Mouse (Mus musculus) limb, embryonic 13.5 days (tissue): ENCODE measurements around the gene Rps21. TPM values are rescaled to one million over a fixed set of nuclear protein-coding genes. Genes with fewer than 3 reads are reported as not detected.

Experiments used
- ATAC-seq: fragments of 200-750 bp; cut with Nextera tagmentation; 2 replicates; pipeline ENCODE4 v1.8.0; 2017; ENCODE audit warnings: low read depth, moderate number of reproducible peaks, moderate TSS enrichment; ENCODE audit not compliant: low FRiP score
- H3K27ac ChIP-seq: fragments of 300-500 bp; sonication (generic); 2 replicates; pipeline ENCODE4 v1.5.1; 2015; ENCODE audit warnings: inconsistent platforms, mild to moderate bottlenecking, moderate library complexity
- H3K27me3 ChIP-seq: fragments of 300-500 bp; sonication (generic); 2 replicates; pipeline ENCODE4 v1.6.1; 2015; ENCODE audit warnings: mild to moderate bottlenecking, inconsistent platforms
- H3K36me3 ChIP-seq: fragments of 300-500 bp; sonication (generic); 2 replicates; pipeline ENCODE4 v1.6.1; 2015; ENCODE audit warnings: inconsistent platforms, mild to moderate bottlenecking, moderate library complexity
- H3K4me1 ChIP-seq: fragments of 300-500 bp; sonication (generic); 2 replicates; pipeline ENCODE4 v1.6.1; 2015; ENCODE audit warnings: inconsistent platforms
- H3K4me2 ChIP-seq: fragments of 300-500 bp; sonication (generic); replicated peaks from 2 replicates; pipeline ENCODE4 v1.6.1; 2015; ENCODE audit warnings: inconsistent platforms, mild to moderate bottlenecking, moderate library complexity
- H3K4me3 ChIP-seq: fragments of 300-500 bp; sonication (generic); 2 replicates; pipeline ENCODE4 v1.5.1; 2015; ENCODE audit warnings: moderate library complexity, mild to moderate bottlenecking, inconsistent platforms
- H3K9ac ChIP-seq: fragments of 300-500 bp; sonication (generic); 2 replicates; pipeline ENCODE4 v1.6.1; 2015; ENCODE audit warnings: mild to moderate bottlenecking, inconsistent platforms
- H3K9me3 ChIP-seq: fragments of 300-500 bp; sonication (generic); 2 replicates; pipeline ENCODE4 v1.6.1; 2016; ENCODE audit warnings: inconsistent platforms
- WGBS: fragments of 180-500 bp; shearing (Covaris S2); methylation state at CpG from one replicate; pipeline ENCODE4 v1.1.7; 2015; 5-methylcytosine and 5-hydroxymethylcytosine counted together
- polyA plus RNA-seq: library from polyadenylated mRNA; unstranded; fragments of >200 nt; fragmentation: Nextera tagmentation; extraction: Ambion mirVana; gene quantifications from 2 replicates; pipeline ENCODE4 v1.2.1, GENCODE M21; 2015

Gene Rps21
- polyA plus RNA-seq, 1 experiment from 2014 or later, result 572 TPM

DNA sequence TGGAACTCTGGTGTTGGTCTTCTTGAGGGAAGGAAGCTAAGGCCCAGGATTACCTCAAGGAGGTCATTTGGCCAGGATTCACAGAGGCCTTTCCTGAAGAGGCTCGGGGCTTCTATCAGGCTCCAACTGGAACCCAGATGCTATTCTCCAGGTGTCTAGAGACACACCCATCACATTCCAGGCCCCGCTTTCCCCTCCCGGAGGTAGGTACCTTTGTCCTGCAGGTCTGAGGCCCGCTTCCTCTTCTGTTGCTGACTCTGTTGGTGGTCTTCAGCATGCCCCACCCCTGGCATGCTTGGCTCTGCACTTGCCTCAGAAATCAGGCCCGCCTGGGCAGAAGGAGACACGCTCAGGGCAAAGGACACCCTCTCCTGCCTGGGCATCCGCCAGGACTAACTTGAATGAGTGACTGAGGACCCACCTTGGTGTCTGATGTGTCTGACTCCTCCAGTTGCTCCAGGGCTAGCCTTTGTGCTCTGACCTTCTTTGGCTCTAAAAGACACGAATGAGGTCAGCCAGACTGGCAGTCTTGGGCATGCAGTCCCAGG is 20.7 kb downstream of the Rps21 start:
- Histone ChIP-seq H3K4me3 (no peak overlapping the region), H3K4me2 (no peak overlapping the region), H3K27me3 (0 out of 2 replicates have a peak, but pooled peaks cover 3% of the 10 kb centered on the region), H3K9me3 (no peaks in the 10 kb centered on the region), H3K36me3 (no peaks in the 10 kb centered on the region), H3K9ac (no peak overlapping the region), H3K4me1 (peaks cover 17% of the 10 kb centered on the region; the same call in 1 of the 2 replicates), H3K27ac (no peak overlapping the region)
- ATAC-seq, result no peak
- 70% methylated on average over 8 of the region's 8 CpGs for WGBS

DNA sequence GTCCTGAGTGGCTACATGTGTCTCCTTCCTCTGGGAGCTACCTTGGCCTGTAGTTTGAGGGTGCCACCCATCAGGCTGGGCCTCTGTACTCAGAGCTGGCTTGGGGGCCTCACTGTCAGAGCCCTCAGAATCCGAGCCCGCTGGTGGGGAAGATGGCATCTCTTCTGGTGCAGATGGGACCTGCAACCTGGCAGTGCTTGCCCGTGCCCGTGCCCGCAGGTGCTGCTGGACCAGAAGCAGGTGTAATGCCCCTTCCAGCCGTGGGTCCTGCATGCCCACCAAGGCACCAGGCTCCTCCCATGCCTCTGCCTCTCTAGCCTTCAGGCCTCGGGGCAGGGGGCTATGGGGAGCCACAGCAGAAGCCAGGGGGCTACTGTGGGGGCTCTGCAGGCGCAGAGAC is 22.1 kb downstream of the Rps21 start:
- 78% methylated on average over 8 of the region's 8 CpGs for WGBS
- ATAC-seq, result no peak
- H3K4me1 ChIP-seq, result 0 out of 2 replicates have a peak, but pooled peaks cover 14% of the 10 kb centered on the region
- H3K9ac ChIP-seq, result no peak overlapping the region
- no peak overlapping the region for H3K4me2 ChIP-seq
- no peaks in the 10 kb centered on the region for H3K36me3 ChIP-seq
- H3K4me3 ChIP-seq, result no peak overlapping the region
- H3K9me3 ChIP-seq, result no peaks in the 10 kb centered on the region
- 0 out of 2 replicates have a peak, but pooled peaks cover 3% of the 10 kb centered on the region for H3K27me3 ChIP-seq
- no peak overlapping the region for H3K27ac ChIP-seq

DNA sequence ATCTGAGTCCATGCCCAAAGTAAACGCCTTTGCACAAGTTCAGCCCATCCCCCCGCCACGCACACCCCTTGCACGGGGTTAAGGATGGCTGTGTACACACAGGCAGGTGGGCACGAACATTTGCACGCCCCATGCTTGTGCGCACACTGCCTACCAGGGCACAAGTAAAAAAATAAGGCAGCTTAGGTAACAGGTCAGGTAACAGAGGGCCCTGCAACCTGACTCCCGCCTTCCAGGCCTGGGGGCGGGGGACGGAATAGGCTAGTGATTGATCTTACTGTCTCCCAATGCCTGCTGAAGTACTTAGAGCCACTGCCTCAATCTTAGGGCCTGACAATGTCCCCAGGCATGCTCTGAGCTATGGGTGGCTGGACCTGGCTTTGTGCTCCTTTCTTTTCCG is 31.8 kb downstream of the Rps21 start:
- Histone ChIP-seq H3K36me3 (no peaks in the 10 kb centered on the region), H3K27ac (no peak overlapping the region), H3K9me3 (no peaks in the 10 kb centered on the region), H3K4me2 (peak overlapping the region; percentile 30), H3K4me3 (no peak overlapping the region), H3K27me3 (no peaks in the 10 kb centered on the region), H3K9ac (no peak overlapping the region; the same call in 1 of the 2 replicates), H3K4me1 (peaks cover 6% of the 10 kb centered on the region; the same call in 1 of the 2 replicates)
- no peak for ATAC-seq
- 37% methylated on average over 11 of the region's 11 CpGs for WGBS

DNA sequence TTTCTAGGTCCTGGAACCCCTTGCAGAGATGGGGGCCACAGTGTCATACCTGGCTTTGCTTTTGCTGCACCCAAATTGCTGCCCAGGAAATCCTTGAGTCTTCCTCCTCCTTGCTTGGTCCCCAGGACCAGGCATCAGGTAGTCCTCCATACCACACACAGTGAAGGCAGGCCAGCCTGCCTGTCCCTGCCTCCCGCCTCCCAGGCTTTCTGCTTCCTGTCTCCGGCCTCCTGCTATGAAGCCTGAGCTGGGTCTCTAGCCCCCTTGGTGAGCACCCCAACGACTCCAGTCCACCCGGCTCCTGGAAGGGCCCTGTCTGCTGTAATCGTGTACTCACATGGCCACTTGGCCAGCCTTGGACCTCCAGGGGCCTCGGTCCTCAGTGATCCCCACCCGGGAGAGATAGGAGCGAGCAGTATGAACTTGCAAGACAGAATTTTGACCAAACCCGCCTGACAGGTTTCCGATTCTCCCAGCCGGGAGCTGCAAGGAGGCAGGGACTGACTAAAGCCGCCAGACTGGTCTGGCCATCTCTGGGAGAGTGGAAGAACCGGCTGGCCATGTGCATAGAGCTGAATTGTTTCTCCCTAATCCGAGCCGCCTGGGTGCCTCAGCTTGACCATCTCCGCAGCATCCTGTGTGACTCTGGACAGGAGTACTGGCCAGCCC is 32.4 kb downstream of the Rps21 start, which contains the start of gene Rbbp8nl:
Gene Rbbp8nl, minus strand, starts transcription at position 440 of the 669 bp plus-strand sequence.
- H3K36me3 ChIP-seq, result no peaks in the 10 kb centered on the region
- no peaks in the 10 kb centered on the region for H3K27me3 ChIP-seq
- peaks cover 6% of the 10 kb centered on the region; the same call in 1 of the 2 replicates for H3K4me1 ChIP-seq
- H3K27ac ChIP-seq, result no peak within 1 kb of the TSS
- 0 out of 2 replicates have a peak within 1 kb of the TSS, but pooled peaks have one; percentile 8 for H3K4me3 ChIP-seq
- peak within 1 kb of the TSS; percentile 30 for H3K4me2 ChIP-seq
- H3K9ac ChIP-seq, result no peak within 1 kb of the TSS; the same call in 1 of the 2 replicates
- no peaks in the 10 kb centered on the region for H3K9me3 ChIP-seq
- 42% methylated on average over 16 of the region's 16 CpGs for WGBS
- no peak for ATAC-seq

DNA sequence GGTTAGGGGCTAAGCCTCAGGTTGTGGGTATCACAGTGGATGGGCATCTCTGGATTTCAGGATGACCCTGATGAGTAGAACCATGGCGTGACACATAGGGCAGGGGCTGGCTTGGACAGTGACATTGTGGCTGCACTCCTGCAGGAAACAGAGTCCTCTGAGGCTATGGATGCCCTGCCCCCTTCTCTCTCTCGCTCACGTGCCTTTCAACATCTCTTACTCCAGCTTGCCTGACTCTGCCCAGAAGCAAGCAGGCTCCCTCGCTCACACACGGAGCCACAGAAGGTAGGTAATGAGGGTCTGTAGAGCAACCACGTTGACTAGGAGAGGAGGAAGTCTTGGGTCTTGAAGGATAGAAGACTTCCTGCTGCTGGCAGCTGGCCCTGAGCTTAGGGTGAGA is 33.3 kb downstream of the Rps21 start:
- no peak overlapping the region for H3K27ac ChIP-seq
- no peak overlapping the region for H3K4me2 ChIP-seq
- H3K36me3 ChIP-seq, result no peaks in the 10 kb centered on the region
- no peak for ATAC-seq
- WGBS, result 52% methylated on average over 6 of the region's 6 CpGs
- no peak overlapping the region for H3K4me3 ChIP-seq
- H3K9ac ChIP-seq, result no peak overlapping the region
- H3K27me3 ChIP-seq, result no peaks in the 10 kb centered on the region
- no peaks in the 10 kb centered on the region for H3K9me3 ChIP-seq
- H3K4me1 ChIP-seq, result peaks cover 6% of the 10 kb centered on the region; the same call in 1 of the 2 replicates

DNA sequence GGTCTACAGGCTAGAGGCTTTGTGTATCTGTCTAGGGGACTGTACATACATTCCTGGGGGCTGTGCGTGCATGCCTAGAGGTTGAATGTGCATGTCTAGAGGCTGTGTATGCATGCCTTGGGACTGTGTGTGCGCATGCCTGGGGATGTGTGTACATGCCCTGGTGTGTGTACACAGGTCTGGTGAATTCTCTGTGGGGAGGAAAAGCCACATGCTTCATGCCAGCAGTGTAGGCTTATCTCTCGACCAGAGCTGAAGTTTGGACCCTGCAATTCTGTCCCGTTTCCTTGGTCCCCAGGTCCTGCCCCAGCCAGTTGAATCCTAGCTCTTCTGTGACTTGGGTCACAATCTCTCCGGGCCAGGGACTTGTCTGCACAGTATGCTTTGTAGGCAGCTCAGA is 34.4 kb downstream of the Rps21 start:
- no peak overlapping the region for H3K27ac ChIP-seq
- no peaks in the 10 kb centered on the region for H3K9me3 ChIP-seq
- no peak overlapping the region for H3K9ac ChIP-seq
- no peaks in the 10 kb centered on the region for H3K36me3 ChIP-seq
- 76% methylated on average over 5 of the region's 5 CpGs for WGBS
- H3K4me3 ChIP-seq, result no peak overlapping the region
- peaks cover 6% of the 10 kb centered on the region; the same call in 1 of the 2 replicates for H3K4me1 ChIP-seq
- H3K27me3 ChIP-seq, result no peaks in the 10 kb centered on the region
- no peak for ATAC-seq
- H3K4me2 ChIP-seq, result no peak overlapping the region

DNA sequence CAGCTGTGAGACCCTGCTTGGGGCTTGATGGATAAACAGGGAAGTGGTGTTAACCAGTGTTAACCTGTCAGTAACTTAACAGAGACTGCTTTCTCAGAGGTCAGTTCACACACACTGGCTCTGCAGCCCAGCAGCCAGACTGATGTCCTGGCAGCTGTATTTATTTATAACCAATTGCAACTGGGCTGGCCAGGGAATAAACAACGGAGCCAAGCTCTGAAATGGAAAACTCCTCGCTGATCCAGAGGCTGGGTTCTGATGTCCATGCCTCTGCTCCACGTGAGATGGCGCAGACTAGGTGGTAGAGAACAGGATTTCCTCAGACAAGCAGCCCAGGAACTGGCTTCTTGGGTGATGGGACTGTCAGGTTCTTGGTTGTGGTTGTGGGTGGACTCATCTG is 34.8 kb downstream of the Rps21 start:
- no peaks in the 10 kb centered on the region for H3K27me3 ChIP-seq
- H3K4me3 ChIP-seq, result no peak overlapping the region
- WGBS, result 55% methylated on average over 4 of the region's 4 CpGs
- no peak overlapping the region for H3K9ac ChIP-seq
- no peaks in the 10 kb centered on the region for H3K9me3 ChIP-seq
- H3K4me1 ChIP-seq, result peaks cover 6% of the 10 kb centered on the region; the same call in 1 of the 2 replicates
- H3K36me3 ChIP-seq, result no peaks in the 10 kb centered on the region
- no peak for ATAC-seq
- no peak overlapping the region for H3K4me2 ChIP-seq
- H3K27ac ChIP-seq, result no peak overlapping the region

DNA sequence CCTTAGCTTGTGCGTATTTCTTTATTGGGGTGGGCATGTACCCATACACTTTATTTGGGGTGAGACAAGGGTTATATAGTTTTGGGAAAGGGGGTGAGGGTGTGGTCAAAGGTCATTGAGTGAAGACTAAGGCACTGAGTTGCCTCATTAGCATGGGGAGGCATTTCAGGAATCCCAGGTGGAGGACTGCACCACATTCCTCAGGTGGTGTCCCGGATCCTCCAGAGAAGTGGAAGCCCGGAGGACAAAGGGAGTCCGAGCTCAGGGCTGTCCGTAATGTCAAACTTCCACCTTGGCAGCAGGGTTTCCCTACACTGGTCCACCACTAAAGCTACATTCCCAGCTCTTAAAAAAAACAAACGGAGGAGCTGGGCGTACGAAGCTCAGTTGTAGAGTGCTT is 35.7 kb downstream of the Rps21 start:
- no peak for ATAC-seq
- WGBS, result 68% methylated on average over 8 of the region's 8 CpGs

DNA sequence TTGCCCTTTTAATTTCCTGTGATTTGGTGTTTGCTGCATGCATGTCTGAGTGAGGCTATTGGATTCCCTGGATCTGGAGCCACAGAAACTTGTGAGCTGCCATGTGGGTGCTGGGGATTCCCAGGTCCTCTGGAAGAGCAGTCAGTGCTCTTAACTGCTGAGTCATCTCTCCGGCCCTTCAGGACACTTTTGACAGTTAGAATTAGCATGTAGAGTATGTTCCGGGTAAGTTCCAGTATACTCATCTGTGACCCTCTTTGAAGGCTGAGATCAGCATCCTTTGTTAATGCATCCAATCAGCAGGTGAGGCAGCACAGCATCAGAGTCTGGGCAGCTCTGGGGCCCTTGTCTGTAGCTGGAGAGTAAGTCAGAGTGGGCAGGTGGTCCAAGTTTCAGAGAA is 43.1 kb downstream of the Rps21 start:
- Histone ChIP-seq H3K36me3 (no peaks in the 10 kb centered on the region), H3K27me3 (no peaks in the 10 kb centered on the region), H3K27ac (no peak overlapping the region), H3K9ac (no peak overlapping the region), H3K4me2 (no peak overlapping the region), H3K4me3 (no peak overlapping the region), H3K4me1 (no peaks in the 10 kb centered on the region), H3K9me3 (0 out of 2 replicates have a peak, but pooled peaks cover 3% of the 10 kb centered on the region)
- WGBS, result 61% methylated on average over 2 of the region's 2 CpGs
- no peak for ATAC-seq

More for the DNA sequence above, 35.7 kb downstream of the Rps21 start:
- Histone ChIP-seq H3K9me3 (no peaks in the 10 kb centered on the region), H3K27ac (no peak overlapping the region), H3K27me3 (no peaks in the 10 kb centered on the region), H3K4me2 (no peak overlapping the region), H3K4me1 (peaks cover 6% of the 10 kb centered on the region; the same call in 1 of the 2 replicates), H3K9ac (no peak overlapping the region), H3K4me3 (no peak overlapping the region), H3K36me3 (no peaks in the 10 kb centered on the region)

DNA sequence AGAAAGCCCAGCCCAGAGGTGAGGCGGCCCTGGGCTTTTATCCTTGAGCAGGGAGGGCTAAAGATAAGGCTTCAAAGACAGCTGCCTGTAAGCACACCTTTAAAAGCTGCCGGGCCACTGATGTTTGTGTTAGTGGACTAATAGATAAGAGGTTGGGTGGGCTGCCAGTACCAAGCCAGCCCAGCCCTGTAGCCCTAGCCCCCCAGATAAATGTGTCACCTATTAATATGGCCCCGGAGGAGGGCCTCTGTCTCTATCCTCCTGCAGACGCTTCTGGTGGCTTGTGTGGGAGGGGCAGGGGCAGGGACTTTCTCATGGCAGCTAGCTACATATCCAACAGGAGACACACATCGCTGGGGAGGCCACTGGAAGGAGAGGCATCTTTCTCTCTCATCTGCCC is 43.6 kb downstream of the Rps21 start:
- Histone ChIP-seq H3K36me3 (no peaks in the 10 kb centered on the region), H3K27me3 (no peaks in the 10 kb centered on the region), H3K4me1 (no peaks in the 10 kb centered on the region), H3K9me3 (0 out of 2 replicates have a peak, but pooled peaks cover 3% of the 10 kb centered on the region), H3K4me3 (no peak overlapping the region), H3K27ac (no peak overlapping the region), H3K9ac (no peak overlapping the region), H3K4me2 (no peak overlapping the region)
- ATAC-seq, result no peak
- WGBS, result 23% methylated on average over 5 of the region's 5 CpGs

DNA sequence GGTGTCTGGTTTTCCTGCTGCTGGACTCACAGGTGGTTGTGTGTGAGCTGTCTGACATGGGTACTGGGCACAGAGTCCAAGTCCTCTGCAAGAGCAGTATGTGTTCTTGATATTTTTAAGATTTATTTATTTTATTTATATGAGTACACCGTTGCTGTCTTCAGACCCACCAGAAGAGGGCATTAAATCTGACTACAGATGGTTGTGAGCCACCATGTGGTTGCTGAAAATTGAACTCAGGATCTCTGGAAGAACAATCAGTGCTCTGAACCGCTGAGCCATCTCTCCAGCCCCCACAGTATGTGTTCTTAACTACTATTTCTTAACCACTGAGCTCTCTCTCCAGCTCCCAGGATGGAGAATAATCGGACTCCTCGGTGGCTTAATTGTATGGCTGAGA is 45.0 kb downstream of the Rps21 start:
- 0 out of 2 replicates have a peak, but pooled peaks cover 3% of the 10 kb centered on the region for H3K9me3 ChIP-seq
- H3K4me2 ChIP-seq, result no peak overlapping the region
- no peak overlapping the region for H3K27ac ChIP-seq
- WGBS, result 83% methylated on average over 4 of the region's 4 CpGs
- H3K36me3 ChIP-seq, result no peaks in the 10 kb centered on the region
- no peaks in the 10 kb centered on the region for H3K27me3 ChIP-seq
- H3K4me3 ChIP-seq, result no peak overlapping the region
- H3K9ac ChIP-seq, result no peak overlapping the region
- H3K4me1 ChIP-seq, result no peaks in the 10 kb centered on the region
- ATAC-seq, result no peak

DNA sequence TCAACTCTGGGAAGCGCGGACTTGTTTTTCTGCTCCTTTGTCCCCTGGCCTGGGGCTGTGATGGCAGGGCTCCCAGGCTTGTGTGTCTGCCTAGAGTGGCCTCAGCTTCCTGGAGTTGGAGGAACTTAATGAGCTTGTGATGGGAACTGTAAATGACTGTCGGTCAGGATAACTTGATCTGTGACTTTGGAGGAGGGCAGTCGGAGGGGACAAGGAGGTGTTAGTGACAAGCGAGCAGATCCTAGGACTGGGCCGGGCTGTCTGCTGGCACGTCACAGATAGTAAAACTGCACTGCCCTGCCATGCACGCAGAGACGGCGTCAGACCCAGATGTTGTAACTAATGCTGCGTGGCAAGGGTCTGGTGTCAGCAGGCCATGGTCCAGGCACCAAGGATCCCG is 46.3 kb downstream of the Rps21 start:
- H3K4me3 ChIP-seq, result no peak overlapping the region
- H3K9me3 ChIP-seq, result 0 out of 2 replicates have a peak, but pooled peaks cover 3% of the 10 kb centered on the region
- no peak overlapping the region for H3K27ac ChIP-seq
- no peak for ATAC-seq
- H3K4me2 ChIP-seq, result no peak overlapping the region
- no peaks in the 10 kb centered on the region for H3K36me3 ChIP-seq
- H3K4me1 ChIP-seq, result no peaks in the 10 kb centered on the region
- no peak overlapping the region for H3K9ac ChIP-seq
- WGBS, result 43% methylated on average over 12 of the region's 12 CpGs
- H3K27me3 ChIP-seq, result no peaks in the 10 kb centered on the region
